Mouse (Mus musculus): ENCODE results near the gene Bok. TPM values are rescaled to one million over a fixed set of nuclear protein-coding genes. Genes with fewer than 3 reads are reported as not detected.

Gene Bok
- polyA plus RNA-seq, 1 experiment from 2014 or later = 66.9 TPM

- no peak overlapping the region for H3K9ac ChIP-seq (ENCODE audit: low read length)
- H3K4me1 ChIP-seq (replicated peaks; ENCODE audit: control insufficient read depth, insufficient read depth) = no peaks in the 10 kb centered on the region
- no peaks in the 10 kb centered on the region for H3K36me3 ChIP-seq (ENCODE audit: control insufficient read depth, insufficient read depth, low read length)
- H3K4me3 ChIP-seq (ENCODE audit: low read depth, low read length) = no peak overlapping the region
- H3K4me2 ChIP-seq (replicated peaks; ENCODE audit: low read depth) = 0 out of 2 replicates have a peak overlapping the region, but pooled peaks have one; percentile 12
- DNase-seq (ENCODE audit: low spot score) (no peak), ATAC-seq (ENCODE audit: low FRiP score, low TSS enrichment) (peak; percentile 39; the same call in 1 of the 2 replicates)
- TF ChIP-seq EP300 (optimal IDR thresholded peaks at IDR 0.05) (no peak), CTCF (IDR thresholded peaks at IDR 0.05; ENCODE audit: low read depth) (no peak)
- no peaks in the 10 kb centered on the region for H3K27me3 ChIP-seq (ENCODE audit: control insufficient read depth, insufficient read depth, low read length)
- no peaks in the 10 kb centered on the region for H3K9me3 ChIP-seq (ENCODE audit: control insufficient read depth, low read length)
- no peak overlapping the region for H3K27ac ChIP-seq (replicated peaks)
- 28% methylated on average over 3 of the region's 3 CpGs for WGBS
Observed at GRCm38 (mm10) chr1:93731880-93732281, 46.4 kb downstream of the Bok start.

GRCm38 (mm10) chr1:93735859-93736258 is 50.4 kb downstream of the Bok start:
- H3K27me3 ChIP-seq (ENCODE audit: control insufficient read depth, insufficient read depth, low read length) = no peaks in the 10 kb centered on the region
- H3K9me3 ChIP-seq (ENCODE audit: control insufficient read depth, low read length) = no peaks in the 10 kb centered on the region
- H3K4me1 ChIP-seq (replicated peaks; ENCODE audit: control insufficient read depth, insufficient read depth) = no peaks in the 10 kb centered on the region
- H3K27ac ChIP-seq (replicated peaks) = no peak overlapping the region
- no peak overlapping the region for H3K4me3 ChIP-seq (ENCODE audit: low read depth, low read length)
- H3K9ac ChIP-seq (ENCODE audit: low read length) = no peak overlapping the region
- TF ChIP-seq EP300 (optimal IDR thresholded peaks at IDR 0.05) (no peak), CTCF (IDR thresholded peaks at IDR 0.05; ENCODE audit: low read depth) (no peak)
- H3K36me3 ChIP-seq (ENCODE audit: control insufficient read depth, insufficient read depth, low read length) = no peaks in the 10 kb centered on the region
- WGBS = 85% methylated on average over 3 of the region's 3 CpGs
- DNase-seq (ENCODE audit: low spot score) (no peak), ATAC-seq (ENCODE audit: low FRiP score, low TSS enrichment) (no peak)
- no peak overlapping the region for H3K4me2 ChIP-seq (replicated peaks; ENCODE audit: low read depth)

GRCm38 (mm10) chr1:93737711-93738110 is 52.3 kb downstream of the Bok start:
- DNase-seq (ENCODE audit: low spot score) (no peak), ATAC-seq (ENCODE audit: low FRiP score, low TSS enrichment) (no peak)
- WGBS = 92% methylated on average over 5 of the region's 5 CpGs
- no peak overlapping the region for H3K27ac ChIP-seq (replicated peaks)
- no peak overlapping the region for H3K4me3 ChIP-seq (ENCODE audit: low read depth, low read length)
- no peaks in the 10 kb centered on the region for H3K9me3 ChIP-seq (ENCODE audit: control insufficient read depth, low read length)
- H3K36me3 ChIP-seq (ENCODE audit: control insufficient read depth, insufficient read depth, low read length) = no peaks in the 10 kb centered on the region
- no peaks in the 10 kb centered on the region for H3K27me3 ChIP-seq (ENCODE audit: control insufficient read depth, insufficient read depth, low read length)
- no peaks in the 10 kb centered on the region for H3K4me1 ChIP-seq (replicated peaks; ENCODE audit: control insufficient read depth, insufficient read depth)
- H3K4me2 ChIP-seq (replicated peaks; ENCODE audit: low read depth) = no peak overlapping the region
- TF ChIP-seq CTCF (IDR thresholded peaks at IDR 0.05; ENCODE audit: low read depth) = no peak
- no peak for TF ChIP-seq EP300 (optimal IDR thresholded peaks at IDR 0.05)
- H3K9ac ChIP-seq (ENCODE audit: low read length) = no peak overlapping the region

DNA sequence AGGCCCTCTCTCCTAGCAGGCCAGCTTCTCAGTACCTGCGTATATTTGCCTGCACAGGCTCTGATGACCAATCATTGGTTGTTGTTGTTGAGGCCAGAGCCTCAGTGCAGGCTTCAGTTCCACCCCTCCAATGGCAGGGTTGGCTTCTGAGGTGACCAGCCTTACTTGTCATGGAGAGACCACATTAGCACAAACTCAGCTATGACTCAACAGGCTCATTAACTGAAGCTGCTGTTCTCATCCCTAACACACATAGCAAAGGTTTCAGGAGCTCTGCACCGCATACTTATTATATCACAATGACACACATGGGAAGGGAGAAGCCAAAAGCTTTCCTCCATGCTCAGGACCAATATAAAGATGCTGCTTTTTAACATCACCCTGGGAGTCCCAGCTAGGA is 55.2 kb downstream of the Bok start:
- Histone ChIP-seq H3K36me3 (ENCODE audit: control insufficient read depth, insufficient read depth, low read length) (no peaks in the 10 kb centered on the region), H3K9me3 (ENCODE audit: control insufficient read depth, low read length) (no peaks in the 10 kb centered on the region), H3K9ac (ENCODE audit: low read length) (no peak overlapping the region), H3K27ac (replicated peaks) (no peak overlapping the region), H3K4me1 (replicated peaks; ENCODE audit: control insufficient read depth, insufficient read depth) (no peaks in the 10 kb centered on the region), H3K4me2 (replicated peaks; ENCODE audit: low read depth) (no peak overlapping the region), H3K4me3 (ENCODE audit: low read depth, low read length) (no peak overlapping the region), H3K27me3 (ENCODE audit: control insufficient read depth, insufficient read depth, low read length) (no peaks in the 10 kb centered on the region)
- 91% methylated on average over 2 of the region's 2 CpGs for WGBS
- ATAC-seq (ENCODE audit: low FRiP score, low TSS enrichment) (no peak), DNase-seq (ENCODE audit: low spot score) (no peak)
- TF ChIP-seq CTCF (IDR thresholded peaks at IDR 0.05; ENCODE audit: low read depth) = no peak
- TF ChIP-seq EP300 (optimal IDR thresholded peaks at IDR 0.05) = no peak

- no peak overlapping the region for H3K9ac ChIP-seq (ENCODE audit: low read length)
- H3K4me2 ChIP-seq (replicated peaks; ENCODE audit: low read depth) = no peak overlapping the region
- ATAC-seq (ENCODE audit: low FRiP score, low TSS enrichment) (no peak), DNase-seq (ENCODE audit: low spot score) (no peak)
- no peaks in the 10 kb centered on the region for H3K27me3 ChIP-seq (ENCODE audit: control insufficient read depth, insufficient read depth, low read length)
- H3K27ac ChIP-seq (replicated peaks) = no peak overlapping the region
- no peaks in the 10 kb centered on the region for H3K4me1 ChIP-seq (replicated peaks; ENCODE audit: control insufficient read depth, insufficient read depth)
- no peaks in the 10 kb centered on the region for H3K36me3 ChIP-seq (ENCODE audit: control insufficient read depth, insufficient read depth, low read length)
- TF ChIP-seq EP300 (optimal IDR thresholded peaks at IDR 0.05) = no peak
- TF ChIP-seq CTCF (IDR thresholded peaks at IDR 0.05; ENCODE audit: low read depth) = no peak
- 63% methylated on average over 4 of the region's 4 CpGs for WGBS
- H3K4me3 ChIP-seq (ENCODE audit: low read depth, low read length) = no peak overlapping the region
- no peaks in the 10 kb centered on the region for H3K9me3 ChIP-seq (ENCODE audit: control insufficient read depth, low read length)
Observed at GRCm38 (mm10) chr1:93741987-93742386, 56.5 kb downstream of the Bok start.

DNA sequence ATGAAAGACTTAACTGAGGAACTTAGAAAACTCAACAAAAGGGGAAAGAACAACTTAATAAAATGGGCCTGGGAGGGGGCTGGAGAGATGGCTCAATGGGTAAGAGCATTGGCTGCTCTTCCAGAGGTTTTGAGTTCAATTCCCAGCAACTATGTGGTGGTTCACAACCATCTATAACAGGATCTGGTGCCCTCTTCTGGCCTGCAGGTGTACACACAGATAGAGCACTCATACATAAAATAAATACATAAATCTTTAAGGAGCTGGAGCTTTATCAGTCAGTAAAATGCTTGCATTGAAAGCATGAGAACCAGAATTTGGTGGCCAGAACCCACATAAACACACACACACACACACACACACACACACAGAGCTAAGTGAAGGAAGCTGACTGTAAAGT is 57.5 kb downstream of the Bok start:
- no peak overlapping the region for H3K4me3 ChIP-seq (ENCODE audit: low read depth, low read length)
- DNase-seq (ENCODE audit: low spot score) (no peak), ATAC-seq (ENCODE audit: low FRiP score, low TSS enrichment) (no peak)
- no peak overlapping the region for H3K4me2 ChIP-seq (replicated peaks; ENCODE audit: low read depth)
- TF ChIP-seq CTCF (IDR thresholded peaks at IDR 0.05; ENCODE audit: low read depth) (peak; percentile 52), EP300 (optimal IDR thresholded peaks at IDR 0.05) (no peak)
- no peak overlapping the region for H3K9ac ChIP-seq (ENCODE audit: low read length)
- H3K4me1 ChIP-seq (replicated peaks; ENCODE audit: control insufficient read depth, insufficient read depth) = no peaks in the 10 kb centered on the region
- no peaks in the 10 kb centered on the region for H3K36me3 ChIP-seq (ENCODE audit: control insufficient read depth, insufficient read depth, low read length)
- no peaks in the 10 kb centered on the region for H3K9me3 ChIP-seq (ENCODE audit: control insufficient read depth, low read length)
- no peaks in the 10 kb centered on the region for H3K27me3 ChIP-seq (ENCODE audit: control insufficient read depth, insufficient read depth, low read length)
- H3K27ac ChIP-seq (replicated peaks) = no peak overlapping the region

Other genes starting within 250 kb of the Bok start
- 106 and 155 TPM in 2 replicates for gene Hdlbp, start 206.8 kb upstream of the Bok start, polyA plus RNA-seq (2015; fragmentation: Nextera tagmentation; extraction: Ambion mirVana)
- gene Farp2, start 173.6 kb upstream of the Bok start, polyA plus RNA-seq (2015; fragmentation: Nextera tagmentation; extraction: Ambion mirVana) = 2.9 and 3.0 TPM in 2 replicates
- 107 and 115 TPM in 2 replicates for gene Stk25, start 27.0 kb upstream of the Bok start, polyA plus RNA-seq (2015; fragmentation: Nextera tagmentation; extraction: Ambion mirVana)
- gene Atg4b, start 65.8 kb downstream of the Bok start, polyA plus RNA-seq (2015; fragmentation: Nextera tagmentation; extraction: Ambion mirVana) = 61.7 and 63.0 TPM in 2 replicates
- 47.8 and 52.3 TPM in 2 replicates for gene Thap4, start 69.2 kb downstream of the Bok start, polyA plus RNA-seq (2015; fragmentation: Nextera tagmentation; extraction: Ambion mirVana)
- gene Dtymk, start 116.3 kb downstream of the Bok start, polyA plus RNA-seq (2015; fragmentation: Nextera tagmentation; extraction: Ambion mirVana) = 108 and 110 TPM in 2 replicates
- gene Ing5, start 118.3 kb downstream of the Bok start, polyA plus RNA-seq (2015; fragmentation: Nextera tagmentation; extraction: Ambion mirVana) = 9.3 and 10.4 TPM in 2 replicates
- 7.5 and 8.6 TPM in 2 replicates for gene D2hgdh, start 139.2 kb downstream of the Bok start, polyA plus RNA-seq (2015; fragmentation: Nextera tagmentation; extraction: Ambion mirVana)
- gene Gal3st2, start 175.6 kb downstream of the Bok start, polyA plus RNA-seq (2015; fragmentation: Nextera tagmentation; extraction: Ambion mirVana) = 0.07 and 0.08 TPM in 2 replicates
- 0.07 and 0.10 TPM in 2 replicates for gene Gal3st2b, start 232.7 kb downstream of the Bok start, polyA plus RNA-seq (2015; fragmentation: Nextera tagmentation; extraction: Ambion mirVana)

All from stomach, postnatal 0 days (tissue).